Comparison of ENCODE assay signal across 8 mouse cellular contexts in genomic region chr11:61854211-61854987, GRCm38 (mm10). TPM values are rescaled to one million over a fixed set of nuclear protein-coding genes. Genes with fewer than 3 reads are reported as not detected.
DNase-seq lines count a peak whose midpoint lies in the region; ATAC-seq and TF ChIP-seq lines count a peak whose summit lies in the region.

No protein-coding gene starts in this region.

- 0 out of 2 replicates have a peak overlapping the region, but pooled peaks have one; percentile 29 for H3K27ac ChIP-seq in embryonic fibroblast, embryonic 13.5 days (ENCODE audit: insufficient read depth, low read length)
- H3K27ac ChIP-seq in heart, embryonic 10.5 days, result peak overlapping the region; percentile 98
- peak overlapping the region; percentile 89 for H3K27ac ChIP-seq in kidney, embryonic 15.5 days
- H3K27ac ChIP-seq in limb, embryonic 15.5 days, result peak overlapping the region; percentile 93
- H3K27ac ChIP-seq in midbrain, postnatal 0 days (ENCODE audit: low read depth, low read length), result peak overlapping the region; percentile 93

- H3ac ChIP-seq in C2C12 (ENCODE audit: control insufficient read depth, insufficient read length, low read depth), result peak overlapping the region; percentile 94

- H3K4me3 ChIP-seq in C2C12 (ENCODE audit: insufficient read depth, poor library complexity, severe bottlenecking), result peak overlapping the region; percentile 67
- peak overlapping the region; percentile 72 for H3K4me3 ChIP-seq in embryonic fibroblast, embryonic 13.5 days (ENCODE audit: insufficient read depth, low read length)
- peak overlapping the region; percentile 98 for H3K4me3 ChIP-seq in heart, embryonic 10.5 days
- peak overlapping the region; percentile 95 for H3K4me3 ChIP-seq in kidney, embryonic 15.5 days (replicated peaks)
- peak overlapping the region; percentile 98 for H3K4me3 ChIP-seq in limb, embryonic 15.5 days
- peak overlapping the region; percentile 60 for H3K4me3 ChIP-seq in midbrain, postnatal 0 days (ENCODE audit: low read depth, low read length)

- H3K79me2 ChIP-seq in C2C12 (ENCODE audit: control insufficient read depth, insufficient read depth), result no peaks in the 10 kb centered on the region

- peak; percentile 83 for ATAC-seq in kidney, embryonic 15.5 days (replicated peaks; ENCODE audit: low FRiP score)
- ATAC-seq in limb, embryonic 15.5 days (ENCODE audit: insufficient number of reproducible peaks, low FRiP score, low TSS enrichment, low read depth), result peak; percentile 72
- ATAC-seq in midbrain, postnatal 0 days (ENCODE audit: low FRiP score), result peak; percentile 80

- H3K9ac ChIP-seq in kidney, embryonic 15.5 days, result peak overlapping the region; percentile 97
- peak overlapping the region; percentile 97 for H3K9ac ChIP-seq in limb, embryonic 15.5 days
- H3K9ac ChIP-seq in midbrain, postnatal 0 days (replicated peaks; ENCODE audit: low read length, poor library complexity, severe bottlenecking), result peak overlapping the region; percentile 90

- H3K9me3 ChIP-seq in heart, embryonic 10.5 days, result no peaks in the 10 kb centered on the region
- H3K9me3 ChIP-seq in kidney, embryonic 15.5 days (replicated peaks), result no peaks in the 10 kb centered on the region
- no peaks in the 10 kb centered on the region for H3K9me3 ChIP-seq in limb, embryonic 15.5 days
- no peaks in the 10 kb centered on the region for H3K9me3 ChIP-seq in midbrain, postnatal 0 days (ENCODE audit: low read length)

- peak; percentile 60; the same call in 1 of the 2 replicates for TF ChIP-seq POLR2A in embryonic fibroblast, embryonic 13.5 days (IDR thresholded peaks at IDR 0.05; ENCODE audit: low read depth, low read length)

- peak overlapping the region; percentile 84 for H3K4me2 ChIP-seq in kidney, embryonic 15.5 days
- peak overlapping the region; percentile 73 for H3K4me2 ChIP-seq in limb, embryonic 15.5 days
- peak overlapping the region; percentile 64 for H3K4me2 ChIP-seq in midbrain, postnatal 0 days (ENCODE audit: low read depth, low read length, poor library complexity, severe bottlenecking)

- no peaks in the 10 kb centered on the region for H3K27me3 ChIP-seq in C2C12 (ENCODE audit: control insufficient read depth, insufficient read depth, insufficient read length)
- H3K27me3 ChIP-seq in heart, embryonic 10.5 days (ENCODE audit: insufficient read depth, poor library complexity, severe bottlenecking), result no peaks in the 10 kb centered on the region
- H3K27me3 ChIP-seq in kidney, embryonic 15.5 days, result no peaks in the 10 kb centered on the region
- H3K27me3 ChIP-seq in limb, embryonic 15.5 days, result no peaks in the 10 kb centered on the region
- H3K27me3 ChIP-seq in midbrain, postnatal 0 days (ENCODE audit: insufficient read depth, low read length), result no peaks in the 10 kb centered on the region

- H3K36me3 ChIP-seq in C2C12 (ENCODE audit: control insufficient read depth, insufficient read depth), result no peaks in the 10 kb centered on the region
- H3K36me3 ChIP-seq in heart, embryonic 10.5 days, result peaks cover 3% of the 10 kb centered on the region; the same call in 1 of the 2 replicates
- H3K36me3 ChIP-seq in kidney, embryonic 15.5 days, result peaks cover 7% of the 10 kb centered on the region
- H3K36me3 ChIP-seq in limb, embryonic 15.5 days, result 0 out of 2 replicates have a peak, but pooled peaks cover 4% of the 10 kb centered on the region
- H3K36me3 ChIP-seq in midbrain, postnatal 0 days (ENCODE audit: insufficient read depth, low read length), result no peaks in the 10 kb centered on the region

- H3K79me3 ChIP-seq in C2C12 (ENCODE audit: low read depth), result no peaks in the 10 kb centered on the region

- peak; percentile 96 for DNase-seq in brain, adult 2 months (ENCODE audit: low read depth, low spot score)
- DNase-seq in heart, embryonic 10.5 days (ENCODE audit: low spot score), result peak; percentile 92
- DNase-seq in midbrain, postnatal 0 days (ENCODE audit: low spot score), result peak; percentile 87
- DNase-seq in spleen, postnatal 10 days (ENCODE audit: low spot score in 2 of 2), result peak; percentile 81 to 87

- no peaks in the 10 kb centered on the region for H3K4me1 ChIP-seq in embryonic fibroblast, embryonic 13.5 days (ENCODE audit: control insufficient read depth, insufficient read depth, low read length)
- H3K4me1 ChIP-seq in heart, embryonic 10.5 days, result no peaks in the 10 kb centered on the region
- H3K4me1 ChIP-seq in kidney, embryonic 15.5 days, result peaks cover 14% of the 10 kb centered on the region
- 0 out of 2 replicates have a peak, but pooled peaks cover 6% of the 10 kb centered on the region for H3K4me1 ChIP-seq in limb, embryonic 15.5 days
- H3K4me1 ChIP-seq in midbrain, postnatal 0 days (ENCODE audit: insufficient read depth, low read length), result peaks cover 5% of the 10 kb centered on the region; the same call in 1 of the 2 replicates

- WGBS in heart, embryonic 10.5 days, result under 1% methylated on average over 87 of the region's 87 CpGs
- WGBS in kidney, embryonic 15.5 days, result under 1% methylated on average over 86 of the region's 87 CpGs
- under 1% methylated on average over 79 of the region's 87 CpGs for WGBS in limb, embryonic 15.5 days
- under 1% methylated on average over 81 of the region's 87 CpGs for WGBS in midbrain, postnatal 0 days

- peak; percentile 60 for TF ChIP-seq CTCF in C2C12 (IDR thresholded peaks at IDR 0.05; ENCODE audit: control insufficient read depth, insufficient read depth, insufficient read length)
- TF ChIP-seq CTCF in embryonic fibroblast, embryonic 13.5 days (IDR thresholded peaks at IDR 0.05; ENCODE audit: borderline replicate concordance, insufficient read depth, low read length), result peak; percentile 36; the same call in 1 of the 2 replicates
- peak; percentile 72 for TF ChIP-seq CTCF in midbrain, postnatal 0 days (IDR thresholded peaks at IDR 0.05)

TF ChIP-seq in C2C12, 6 proteins besides CTCF, POLR2A, EP300 and RAD21:
- no peak for TF ChIP-seq MAX (IDR thresholded peaks at IDR 0.05)
- no peak for TF ChIP-seq MYOG (IDR thresholded peaks at IDR 0.05; ENCODE audit: control insufficient read depth, extremely low read depth, insufficient read length)
- no peak for TF ChIP-seq CEBPB (IDR thresholded peaks at IDR 0.05; ENCODE audit: low read depth)
- no peak for TF ChIP-seq MYOD1 (IDR thresholded peaks at IDR 0.05; ENCODE audit: control insufficient read depth, insufficient read length, low read depth)

RNA-seq across cellular contexts. Expression of gene Ulk2, which starts 0.5 kb away (rescaled TPM):
- 5.6 TPM for polyA plus RNA-seq in C2C12 (2012; fragmentation: generic; extraction: Trizol)
- 36.0 and 46.1 TPM in 2 replicates for polyA plus RNA-seq in embryonic fibroblast, embryonic 13.5 days (2011; ENCODE audit: insufficient read length, low read depth, missing spikeins)
- 9.8 and 11.5 TPM in 2 replicates for polyA plus RNA-seq in heart, embryonic 10.5 days (2016; fragmentation: Nextera tagmentation; extraction: Ambion mirVana)
- polyA plus RNA-seq in kidney, embryonic 15.5 days (2015; fragmentation: Nextera tagmentation; extraction: Ambion mirVana), result 10.6 and 12.4 TPM in 2 replicates
- 12.0 and 15.8 TPM in 2 replicates for polyA plus RNA-seq in limb, embryonic 15.5 days (2015; fragmentation: Nextera tagmentation; extraction: Ambion mirVana)
- total RNA-seq in midbrain, postnatal 0 days (2014; rRNA removed), result 151 and 154 TPM in 2 replicates
- 35.5 and 38.2 TPM in 2 replicates for polyA plus RNA-seq in midbrain, postnatal 0 days (2015; fragmentation: Nextera tagmentation; extraction: Ambion mirVana)

Comparison
In these comparisons a context has a peak if more than half of its experiments do, and no peak if none do; other contexts are left out.
1. Peak in every context shown above with its lines: DNase-seq, ATAC-seq, H3K4me3 ChIP-seq and H3K27ac ChIP-seq.
2. H3K27ac ChIP-seq: peak in every context shown above with its lines; median percentile 98 in heart, embryonic 10.5 days; 93 in limb, embryonic 15.5 days; 93 in midbrain, postnatal 0 days; 89 in kidney, embryonic 15.5 days; 29 in embryonic fibroblast, embryonic 13.5 days.